ENCODE assay signal across 27 mouse cellular contexts in the genomic region with DNA sequence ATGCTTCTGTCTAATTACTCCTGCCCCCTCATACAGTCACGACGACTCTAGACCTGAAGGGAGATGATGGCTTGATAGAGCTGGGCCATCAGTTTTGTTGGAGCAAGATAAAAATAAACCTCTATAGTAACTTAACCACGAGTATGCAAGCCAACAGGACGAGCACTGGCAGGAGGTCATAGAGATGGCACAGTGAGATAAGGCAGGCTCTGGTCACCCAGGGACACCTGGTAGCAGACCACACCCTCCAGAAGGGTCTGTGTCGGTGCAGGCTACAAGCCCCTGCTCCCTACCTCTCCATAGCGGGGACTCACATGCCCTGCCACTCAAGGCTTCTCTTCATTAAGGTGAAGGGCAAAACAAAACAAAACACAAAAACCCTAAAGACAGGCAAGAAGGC.
"Had no signal": no experiment of that assay in that cellular context is flagged by ENCODE, and none has a peak within 500 bp of the region (broad histone marks: within the 10 kb centered on the region; RNA-seq: fewer than 3 reads in every experiment).

No protein-coding gene starts in this region.

- H3K9ac ChIP-seq: embryonic facial prominence, embryonic 12.5 days; embryonic facial prominence, embryonic 13.5 days; embryonic facial prominence, embryonic 15.5 days; forebrain, embryonic 12.5 days; forebrain, embryonic 13.5 days; forebrain, embryonic 15.5 days; forebrain, postnatal 0 days had no signal

- H3K9me3 ChIP-seq: embryonic facial prominence, embryonic 12.5 days; embryonic facial prominence, embryonic 13.5 days; embryonic facial prominence, embryonic 15.5 days; forebrain, embryonic 10.5 days; forebrain, embryonic 12.5 days; forebrain, embryonic 13.5 days; forebrain, embryonic 15.5 days had no signal

- H3K27ac ChIP-seq: embryonic facial prominence, embryonic 12.5 days; embryonic facial prominence, embryonic 13.5 days; embryonic facial prominence, embryonic 15.5 days; forebrain, embryonic 10.5 days; forebrain, embryonic 12.5 days; forebrain, embryonic 13.5 days; forebrain, embryonic 15.5 days had no signal

- H3K36me3 ChIP-seq: embryonic facial prominence, embryonic 12.5 days; embryonic facial prominence, embryonic 13.5 days; embryonic facial prominence, embryonic 15.5 days; forebrain, embryonic 10.5 days; forebrain, embryonic 12.5 days; forebrain, embryonic 15.5 days had no signal

- H3K27me3 ChIP-seq: embryonic facial prominence, embryonic 12.5 days; embryonic facial prominence, embryonic 13.5 days; embryonic facial prominence, embryonic 15.5 days; forebrain, embryonic 12.5 days; forebrain, embryonic 13.5 days; forebrain, embryonic 15.5 days had no signal

- H3K4me3 ChIP-seq: embryonic facial prominence, embryonic 12.5 days; embryonic facial prominence, embryonic 13.5 days; embryonic facial prominence, embryonic 15.5 days; erythroblast, embryonic 14.5 days; forebrain, embryonic 10.5 days; forebrain, embryonic 12.5 days; forebrain, embryonic 13.5 days; forebrain, embryonic 15.5 days; gastrocnemius, adult 2 months had no signal

- H3K4me2 ChIP-seq: embryonic facial prominence, embryonic 12.5 days; embryonic facial prominence, embryonic 13.5 days; embryonic facial prominence, embryonic 15.5 days; forebrain, embryonic 12.5 days; forebrain, embryonic 13.5 days; forebrain, embryonic 15.5 days had no signal

- ATAC-seq: forebrain, embryonic 13.5 days; forebrain, embryonic 14.5 days; forebrain, embryonic 15.5 days; forebrain, embryonic 16.5 days; forebrain, postnatal 0 days had no signal

- DNase-seq: cerebellum, adult 18-20 months; cerebellum, adult 2 months; cerebellum, adult 8-10 months; cerebellum, adult 9-10 months; cerebellum, adult 9-11 months; cerebellum, postnatal 14 days; cerebellum, postnatal 25 days; cerebellum, postnatal 36 days; embryo, embryonic 11 days; forebrain, postnatal 0 days; gastrocnemius, adult 2 months; gastrocnemius, postnatal 10 days; gastrocnemius, postnatal 14 days; gastrocnemius, postnatal 25 days; gastrocnemius, postnatal 36 days; heart, adult 11 months; heart, adult 18-20 months had no signal

- H3K4me1 ChIP-seq: forebrain, embryonic 12.5 days; forebrain, embryonic 13.5 days; forebrain, embryonic 15.5 days had no signal
